Mouse (Mus musculus): ENCODE measurements at regions not wholly inside any gene's neighbourhood (a gene's known extent, or its start where the extent isn't known, plus 50 kb on each side); places are given as distances from the start of the nearest gene placed in this dataset.

- no peaks in the 10 kb centered on the region for H3K4me1 ChIP-seq (ENCODE audit: control insufficient read depth, low read depth, low read length)
- no peak overlapping the region for H3K4me2 ChIP-seq (ENCODE audit: low read depth, low read length)
- H3K9me3 ChIP-seq (replicated peaks; ENCODE audit: control insufficient read depth, low read length), result no peaks in the 10 kb centered on the region
- no peak overlapping the region for H3K4me3 ChIP-seq (ENCODE audit: low read depth, low read length)
- ATAC-seq (ENCODE audit: low read depth), result no peak
- no peaks in the 10 kb centered on the region for H3K27me3 ChIP-seq (ENCODE audit: control insufficient read depth, insufficient read depth, low read depth, low read length)
- WGBS (ENCODE audit: insufficient replicate concordance), result 63% methylated on average over 6 of the region's 6 CpGs
- no peak overlapping the region for H3K27ac ChIP-seq (ENCODE audit: low read length)
- no peaks in the 10 kb centered on the region for H3K36me3 ChIP-seq (ENCODE audit: control insufficient read depth, insufficient read depth)
- no peak overlapping the region for H3K9ac ChIP-seq (ENCODE audit: low read depth, low read length)
Observed at GRCm38 (mm10) chr14:58174512-58174911, 104.2 kb downstream of the Fgf9 start.

GRCm38 (mm10) chr14:58168920-58169319, 98.6 kb downstream of the Fgf9 start:
- no peaks in the 10 kb centered on the region; the same call in 1 of the 2 replicates for H3K27me3 ChIP-seq (ENCODE audit: control insufficient read depth, insufficient read depth, low read depth, low read length)
- no peak overlapping the region for H3K4me3 ChIP-seq (ENCODE audit: low read depth, low read length)
- ATAC-seq (ENCODE audit: low read depth), result no peak
- H3K36me3 ChIP-seq (ENCODE audit: control insufficient read depth, insufficient read depth), result no peaks in the 10 kb centered on the region
- 52% methylated on average over 5 of the region's 5 CpGs for WGBS (ENCODE audit: insufficient replicate concordance)
- H3K4me2 ChIP-seq (ENCODE audit: low read depth, low read length), result no peak overlapping the region
- H3K27ac ChIP-seq (ENCODE audit: low read length), result no peak overlapping the region
- H3K9me3 ChIP-seq (replicated peaks; ENCODE audit: control insufficient read depth, low read length), result no peaks in the 10 kb centered on the region
- no peak overlapping the region for H3K9ac ChIP-seq (ENCODE audit: low read depth, low read length)
- H3K4me1 ChIP-seq (ENCODE audit: control insufficient read depth, low read depth, low read length), result no peaks in the 10 kb centered on the region
